Mouse (Mus musculus): ENCODE results near the gene Rbbp8nl. TPM values are rescaled to one million over a fixed set of nuclear protein-coding genes. Genes with fewer than 3 reads are reported as not detected.

The Rbbp8nl gene
- polyA plus RNA-seq (2012; rRNA removed), result 1.3 and 1.5 TPM in 2 replicates

DNA sequence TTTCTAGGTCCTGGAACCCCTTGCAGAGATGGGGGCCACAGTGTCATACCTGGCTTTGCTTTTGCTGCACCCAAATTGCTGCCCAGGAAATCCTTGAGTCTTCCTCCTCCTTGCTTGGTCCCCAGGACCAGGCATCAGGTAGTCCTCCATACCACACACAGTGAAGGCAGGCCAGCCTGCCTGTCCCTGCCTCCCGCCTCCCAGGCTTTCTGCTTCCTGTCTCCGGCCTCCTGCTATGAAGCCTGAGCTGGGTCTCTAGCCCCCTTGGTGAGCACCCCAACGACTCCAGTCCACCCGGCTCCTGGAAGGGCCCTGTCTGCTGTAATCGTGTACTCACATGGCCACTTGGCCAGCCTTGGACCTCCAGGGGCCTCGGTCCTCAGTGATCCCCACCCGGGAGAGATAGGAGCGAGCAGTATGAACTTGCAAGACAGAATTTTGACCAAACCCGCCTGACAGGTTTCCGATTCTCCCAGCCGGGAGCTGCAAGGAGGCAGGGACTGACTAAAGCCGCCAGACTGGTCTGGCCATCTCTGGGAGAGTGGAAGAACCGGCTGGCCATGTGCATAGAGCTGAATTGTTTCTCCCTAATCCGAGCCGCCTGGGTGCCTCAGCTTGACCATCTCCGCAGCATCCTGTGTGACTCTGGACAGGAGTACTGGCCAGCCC lies at the start of gene Rbbp8nl:
Gene Rbbp8nl, minus strand, starts transcription at position 440 of the 669 bp plus-strand sequence.

DNA sequence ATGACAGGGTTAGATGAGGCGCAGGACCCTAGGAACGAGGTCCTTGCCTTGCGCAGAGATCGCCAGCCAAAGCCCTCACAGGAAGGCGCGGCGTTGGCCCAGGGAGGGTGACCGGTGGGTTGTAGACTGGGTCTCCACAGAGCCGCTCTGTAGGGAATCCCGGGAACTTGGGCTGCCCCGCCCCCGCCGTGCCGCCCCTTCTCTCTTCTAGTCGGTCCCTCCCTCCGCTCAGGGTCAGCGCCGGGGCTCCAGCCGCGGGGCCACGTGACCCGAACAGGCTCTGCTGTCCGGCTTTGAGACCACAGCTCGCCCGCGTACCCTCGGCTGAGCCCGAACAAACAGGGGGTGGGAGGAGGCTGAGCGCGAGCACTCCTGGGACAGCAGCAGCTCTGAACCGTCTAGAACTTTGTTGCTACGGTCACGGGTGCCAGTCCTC lies 44.9 kb upstream of the Rbbp8nl start, which contains the start of gene Gata5:
Gene Gata5, minus strand, starts transcription at position 149 of the 436 bp plus-strand sequence.

DNA sequence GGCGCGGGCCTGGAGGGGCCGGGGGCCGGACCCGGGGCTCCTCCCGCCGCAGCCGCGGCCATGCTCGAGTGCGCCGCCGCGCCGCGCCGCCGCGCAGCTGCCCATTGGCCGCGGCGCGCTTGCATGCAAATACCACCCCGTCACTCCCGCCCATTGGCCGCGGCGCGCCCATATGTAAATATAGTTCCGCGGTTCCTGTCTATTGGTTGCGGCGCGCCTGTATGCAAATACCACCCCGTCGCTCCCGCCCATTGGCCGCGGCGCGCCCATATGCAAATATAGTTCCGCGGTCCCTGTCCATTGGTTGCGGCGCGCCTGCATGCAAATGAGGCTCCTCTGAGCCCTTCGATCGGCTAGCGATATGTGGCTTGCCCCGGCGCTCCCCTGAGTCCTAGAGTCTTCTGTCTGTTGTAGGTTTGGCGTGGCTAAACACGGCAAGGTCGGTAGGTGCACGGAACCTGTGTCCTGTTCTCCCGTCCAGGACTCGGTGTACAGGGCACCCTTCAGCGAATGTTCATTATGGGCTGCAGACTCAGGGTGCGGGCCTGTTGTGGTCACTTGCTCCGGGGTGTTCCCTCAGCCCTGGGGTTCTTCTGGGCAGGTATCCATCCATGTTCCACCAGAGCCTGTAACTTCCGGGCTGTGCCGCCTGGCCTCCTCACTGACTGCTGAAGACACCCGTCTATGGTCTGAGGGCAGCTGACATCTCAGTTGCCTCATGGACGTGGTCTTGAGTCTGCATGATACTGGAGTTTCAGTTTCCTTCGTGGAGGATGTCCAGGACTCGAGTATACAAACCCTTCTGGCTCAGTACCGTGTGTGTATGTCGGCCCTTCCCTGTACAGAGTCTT lies 16.1 kb downstream of the Rbbp8nl start, which contains the start of gene Cables2:
Gene Cables2, minus strand, starts transcription at position 103 of the 851 bp plus-strand sequence.

DNA sequence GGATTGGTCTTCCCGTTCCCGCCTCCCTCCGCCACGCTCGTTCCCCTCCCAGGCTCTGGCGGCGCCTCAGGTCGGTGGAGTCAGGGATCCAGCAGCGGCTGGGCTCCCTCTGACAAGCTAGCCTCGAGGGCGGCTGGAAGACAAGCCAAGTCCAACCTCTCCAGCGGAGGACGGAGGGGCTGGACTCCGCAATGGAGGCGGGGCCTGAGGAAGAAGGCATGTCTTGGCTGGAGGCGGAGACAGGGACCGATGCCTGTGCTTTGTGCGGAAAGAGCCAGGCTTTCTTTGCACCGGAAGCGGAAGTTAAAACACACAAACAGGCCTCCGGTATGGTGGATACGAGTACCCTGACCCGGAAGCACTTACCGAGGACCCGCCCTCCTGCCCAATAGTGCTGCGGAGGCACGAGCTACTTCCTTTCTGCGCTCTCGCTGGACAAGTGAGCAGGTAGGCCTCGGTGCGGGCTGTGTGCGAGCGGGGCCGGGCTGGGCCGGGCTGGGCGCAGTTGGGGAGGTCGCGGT lies 32.6 kb downstream of the Rbbp8nl start, which contains the start of gene Rps21:
Gene Rps21, plus strand, starts transcription at position 377 of the 521 bp plus-strand sequence.

Other genes starting within 250 kb of the Rbbp8nl start
- gene Psma7, start 247.4 kb downstream of the Rbbp8nl start, polyA plus RNA-seq (2012; rRNA removed), result 185 and 236 TPM in 2 replicates
- gene Ss18l1, start 247.4 kb downstream of the Rbbp8nl start, polyA plus RNA-seq (2012; rRNA removed), result 15.3 and 19.1 TPM in 2 replicates
- 17.6 and 19.6 TPM in 2 replicates for gene Mtg2, start 219.3 kb downstream of the Rbbp8nl start, polyA plus RNA-seq (2012; rRNA removed)
- gene Hrh3, start 185.4 kb downstream of the Rbbp8nl start, polyA plus RNA-seq (2012; rRNA removed), result 0.12 and 0.22 TPM in 2 replicates
- gene Osbpl2, start 170.6 kb downstream of the Rbbp8nl start, polyA plus RNA-seq (2012; rRNA removed), result 26.0 and 27.1 TPM in 2 replicates
- gene Adrm1, start 118.4 kb downstream of the Rbbp8nl start, polyA plus RNA-seq (2012; rRNA removed), result 191 and 212 TPM in 2 replicates
- 87.5 and 100.0 TPM in 2 replicates for gene Lama5, start 64.0 kb downstream of the Rbbp8nl start, polyA plus RNA-seq (2012; rRNA removed)
- gene Rps21, start 32.5 kb downstream of the Rbbp8nl start, polyA plus RNA-seq (2012; rRNA removed), result 5,099 and 5,669 TPM in 2 replicates
- gene Cables2, start 16.4 kb downstream of the Rbbp8nl start, polyA plus RNA-seq (2012; rRNA removed), result 40.1 and 49.2 TPM in 2 replicates
- 0.90 and 1.7 TPM in 2 replicates for gene Gata5, start 44.8 kb upstream of the Rbbp8nl start, polyA plus RNA-seq (2012; rRNA removed)
- gene Slco4a1, start 166.4 kb upstream of the Rbbp8nl start, polyA plus RNA-seq (2012; rRNA removed), result 3.5 and 4.4 TPM in 2 replicates
- gene Ntsr1, start 210.1 kb upstream of the Rbbp8nl start, polyA plus RNA-seq (2012; rRNA removed), result 0.03 and 0.09 TPM in 2 replicates

All from ovary, adult 2 months (tissue).